Mouse (Mus musculus) heart, embryonic 10.5 days (tissue): ENCODE results near the gene Pde6h. TPM values are rescaled to one million over a fixed set of nuclear protein-coding genes. Genes with fewer than 3 reads are reported as not detected.

Experiments used
- DNase-seq: peaks from one replicate; pipeline ENCODE4 v3.0.0-alpha.2; 2017; ENCODE audit warnings: low spot score
- H3K27ac ChIP-seq: fragments of 300-500 bp; sonication (generic); 2 replicates; pipeline ENCODE4 v1.5.1; 2016; ENCODE audit warnings: mild to moderate bottlenecking
- H3K27me3 ChIP-seq: fragments of 300-500 bp; sonication (generic); 2 replicates; pipeline ENCODE4 v1.6.1; 2016; ENCODE audit warnings: mild to moderate bottlenecking; ENCODE audit not compliant: poor library complexity, insufficient read depth, severe bottlenecking
- H3K36me3 ChIP-seq: fragments of 300-500 bp; sonication (generic); 2 replicates; pipeline ENCODE4 v1.6.1; 2016; ENCODE audit warnings: mild to moderate bottlenecking, moderate library complexity
- H3K4me1 ChIP-seq: fragments of 300-500 bp; sonication (generic); 2 replicates; pipeline ENCODE4 v1.6.1; 2016; ENCODE audit warnings: mild to moderate bottlenecking
- H3K4me3 ChIP-seq: fragments of 300-500 bp; sonication (generic); 2 replicates; pipeline ENCODE4 v1.5.1; 2016; ENCODE audit warnings: mild to moderate bottlenecking, moderate library complexity
- H3K9me3 ChIP-seq: fragments of 300-500 bp; sonication (generic); 2 replicates; pipeline ENCODE4 v1.6.1; 2016; ENCODE audit warnings: mild to moderate bottlenecking, moderate library complexity
- WGBS: fragments of 180-500 bp; shearing (Covaris S2); methylation state at CpG from one replicate; pipeline ENCODE4 v1.1.7; 2016; 5-methylcytosine and 5-hydroxymethylcytosine counted together
- polyA plus RNA-seq: library from polyadenylated mRNA; unstranded; fragments of >200 nt; fragmentation: Nextera tagmentation; extraction: Ambion mirVana; gene quantifications from 2 replicates; pipeline ENCODE4 v1.2.1, GENCODE M21; 2016

The Pde6h gene
- polyA plus RNA-seq, 1 experiment from 2014 or later: not detected

GRCm38 (mm10) chr6:136915721-136916395 lies 7.8 kb upstream of the Pde6h start:
- DNase-seq: no peak
- Histone ChIP-seq H3K27me3 (no peaks in the 10 kb centered on the region), H3K9me3 (no peaks in the 10 kb centered on the region), H3K36me3 (no peaks in the 10 kb centered on the region), H3K4me3 (no peak overlapping the region), H3K4me1 (peaks cover 27% of the 10 kb centered on the region), H3K27ac (0 out of 2 replicates have a peak overlapping the region, but pooled peaks have one; percentile 25)
- WGBS: 83% methylated on average over 8 of the region's 8 CpGs

- Histone ChIP-seq H3K4me1 (peaks cover 31% of the 10 kb centered on the region), H3K9me3 (no peaks in the 10 kb centered on the region), H3K27ac (no peak overlapping the region), H3K4me3 (no peak overlapping the region), H3K36me3 (peaks cover 2% of the 10 kb centered on the region; the same call in 1 of the 2 replicates), H3K27me3 (no peaks in the 10 kb centered on the region)
- 14% methylated on average over 2 of the region's 2 CpGs for WGBS
- DNase-seq: no peak
These were observed 5.7 kb upstream of the Pde6h start for GRCm38 (mm10) chr6:136917885-136918284.

- no peak overlapping the region for H3K4me3 ChIP-seq
- peak overlapping the region; percentile 62; the same call in 1 of the 2 replicates for H3K27ac ChIP-seq
- H3K27me3 ChIP-seq: no peaks in the 10 kb centered on the region
- H3K9me3 ChIP-seq: no peaks in the 10 kb centered on the region
- peak; percentile 86 for DNase-seq
- WGBS: 38% methylated on average over 16 of the region's 16 CpGs
- peaks cover 12% of the 10 kb centered on the region; the same call in 1 of the 2 replicates for H3K36me3 ChIP-seq
- peaks cover 22% of the 10 kb centered on the region for H3K4me1 ChIP-seq
These were observed 3.0 kb upstream of the Pde6h start for GRCm38 (mm10) chr6:136920320-136921257.

GRCm38 (mm10) chr6:136921601-136922000 lies 2.0 kb upstream of the Pde6h start:
- no peaks in the 10 kb centered on the region for H3K9me3 ChIP-seq
- no peak overlapping the region for H3K27ac ChIP-seq
- peaks cover 20% of the 10 kb centered on the region for H3K4me1 ChIP-seq
- H3K36me3 ChIP-seq: peaks cover 15% of the 10 kb centered on the region; the same call in 1 of the 2 replicates
- WGBS: 72% methylated on average over 7 of the region's 7 CpGs
- H3K4me3 ChIP-seq: no peak overlapping the region
- H3K27me3 ChIP-seq: no peaks in the 10 kb centered on the region
- DNase-seq: no peak

GRCm38 (mm10) chr6:136922080-136922479 lies 1.6 kb upstream of the Pde6h start, which contains the start of gene Erp27:
Gene Erp27, minus strand, starts transcription at chr6:136922180.
- Histone ChIP-seq H3K4me3 (no peak within 1 kb of the TSS), H3K27ac (0 out of 2 replicates have a peak within 1 kb of the TSS, but pooled peaks have one; percentile 62), H3K9me3 (no peaks in the 10 kb centered on the region), H3K27me3 (no peaks in the 10 kb centered on the region), H3K4me1 (peaks cover 20% of the 10 kb centered on the region), H3K36me3 (peaks cover 15% of the 10 kb centered on the region; the same call in 1 of the 2 replicates)
- WGBS: 75% methylated on average over 5 of the region's 5 CpGs
- no peak for DNase-seq

GRCm38 (mm10) chr6:136922871-136923270 lies 761 bp upstream of the Pde6h start:
- Histone ChIP-seq H3K27ac (no peak overlapping the region), H3K4me3 (no peak overlapping the region), H3K36me3 (peaks cover 15% of the 10 kb centered on the region; the same call in 1 of the 2 replicates), H3K9me3 (no peaks in the 10 kb centered on the region), H3K4me1 (peaks cover 20% of the 10 kb centered on the region), H3K27me3 (no peaks in the 10 kb centered on the region)
- WGBS: 86% methylated on average over 7 of the region's 7 CpGs
- DNase-seq: no peak

GRCm38 (mm10) chr6:136925049-136925448 lies 1.4 kb downstream of the Pde6h start:
- H3K4me1 ChIP-seq: peaks cover 13% of the 10 kb centered on the region
- DNase-seq: no peak

GRCm38 (mm10) chr6:136927626-136928025 lies 4.0 kb downstream of the Pde6h start:
- Histone ChIP-seq H3K27me3 (no peaks in the 10 kb centered on the region), H3K27ac (no peak overlapping the region), H3K9me3 (no peaks in the 10 kb centered on the region), H3K4me3 (no peak overlapping the region), H3K4me1 (peaks cover 18% of the 10 kb centered on the region), H3K36me3 (peaks cover 15% of the 10 kb centered on the region; the same call in 1 of the 2 replicates)
- 92% methylated on average over 1 of the region's 1 CpGs for WGBS
- no peak for DNase-seq

More at GRCm38 (mm10) chr6:136925049-136925448, 1.4 kb downstream of the Pde6h start:
- no peaks in the 10 kb centered on the region for H3K9me3 ChIP-seq
- no peaks in the 10 kb centered on the region for H3K27me3 ChIP-seq
- H3K27ac ChIP-seq: peak overlapping the region; percentile 42; the same call in 1 of the 2 replicates
- H3K4me3 ChIP-seq: no peak overlapping the region
- 67% methylated on average over 8 of the region's 8 CpGs for WGBS
- H3K36me3 ChIP-seq: peaks cover 15% of the 10 kb centered on the region; the same call in 1 of the 2 replicates

GRCm38 (mm10) chr6:136930677-136931076 lies 7.0 kb downstream of the Pde6h start:
- WGBS: 11% methylated on average over 12 of the region's 12 CpGs
- Histone ChIP-seq H3K27ac (peak overlapping the region; percentile 90), H3K4me1 (peaks cover 21% of the 10 kb centered on the region), H3K27me3 (no peaks in the 10 kb centered on the region), H3K36me3 (peaks cover 3% of the 10 kb centered on the region; the same call in 1 of the 2 replicates), H3K9me3 (no peaks in the 10 kb centered on the region), H3K4me3 (peak overlapping the region; percentile 40)
- DNase-seq: peak; percentile 95

GRCm38 (mm10) chr6:136931246-136931645 lies 7.6 kb downstream of the Pde6h start:
- H3K4me3 ChIP-seq: no peak overlapping the region
- no peak for DNase-seq
- 78% methylated on average over 13 of the region's 13 CpGs for WGBS
- no peaks in the 10 kb centered on the region; the same call in 1 of the 2 replicates for H3K36me3 ChIP-seq
- H3K9me3 ChIP-seq: no peaks in the 10 kb centered on the region
- peaks cover 21% of the 10 kb centered on the region for H3K4me1 ChIP-seq
- H3K27ac ChIP-seq: peak overlapping the region; percentile 90
- no peaks in the 10 kb centered on the region for H3K27me3 ChIP-seq

GRCm38 (mm10) chr6:136934068-136934467 lies 10.4 kb downstream of the Pde6h start:
- Histone ChIP-seq H3K9me3 (no peaks in the 10 kb centered on the region), H3K36me3 (no peaks in the 10 kb centered on the region), H3K27ac (no peak overlapping the region), H3K4me3 (no peak overlapping the region), H3K4me1 (peaks cover 24% of the 10 kb centered on the region), H3K27me3 (no peaks in the 10 kb centered on the region)
- 79% methylated on average over 7 of the region's 7 CpGs for WGBS
- no peak for DNase-seq

GRCm38 (mm10) chr6:136935233-136935632 lies 11.6 kb downstream of the Pde6h start:
- Histone ChIP-seq H3K4me1 (peaks cover 32% of the 10 kb centered on the region), H3K9me3 (no peaks in the 10 kb centered on the region), H3K27me3 (no peaks in the 10 kb centered on the region), H3K4me3 (no peak overlapping the region), H3K27ac (no peak overlapping the region), H3K36me3 (no peaks in the 10 kb centered on the region)
- 73% methylated on average over 3 of the region's 3 CpGs for WGBS
- no peak for DNase-seq
